Mouse (Mus musculus): ENCODE results near the gene Clhc1. TPM values are rescaled to one million over a fixed set of nuclear protein-coding genes. Genes with fewer than 3 reads are reported as not detected.

Clhc1 gene
- total and polyA plus RNA-seq, 3 experiments = 3.9 to 6.5 (median 6.3) TPM

DNA sequence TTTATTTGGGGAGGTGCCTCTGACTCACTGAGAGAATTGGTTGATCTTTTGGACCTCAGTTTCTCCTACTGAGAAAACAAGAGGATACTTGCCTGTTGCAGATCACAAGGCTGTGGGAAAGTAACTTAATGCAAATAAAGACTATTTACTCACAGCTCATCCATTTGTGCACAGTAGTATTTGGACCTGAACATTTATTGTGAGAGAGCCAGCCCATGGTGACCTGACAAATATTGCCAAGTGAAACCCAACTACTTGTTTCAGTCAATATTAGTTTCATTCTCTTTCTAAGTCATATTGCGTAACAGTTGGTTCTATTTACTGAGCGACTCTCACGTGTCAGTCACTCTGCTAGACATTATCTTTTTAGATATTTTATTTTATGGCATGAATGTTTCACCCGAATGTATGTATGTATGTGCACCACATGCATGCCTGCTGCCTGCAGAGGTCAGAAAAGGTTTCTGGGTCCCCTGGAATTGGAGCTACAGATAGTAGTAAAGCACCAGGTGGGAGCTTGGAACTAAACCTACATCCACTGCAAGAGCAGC, 65.5 kb downstream of the Clhc1 start:
- dilution Hi-C loops (cut with MboI; ENCODE audit: extremely low pct_ligation_motif_present, extremely low pct_unique_long_range_greater_than_20kb, low sequenced_read_pairs) (no loop called here), in situ Hi-C loops (cut with MboI; ENCODE audit: low pct_ligation_motif_present, low pct_unique_long_range_greater_than_20kb, low sequenced_read_pairs) (no loop called here)
- DNase-seq (ENCODE audit: extremely low read depth) = no peak
- Histone ChIP-seq H3K4me2 (ENCODE audit: insufficient read depth, low read depth, poor library complexity, severe bottlenecking) (peak overlapping the region; percentile 25), H3K9ac (ENCODE audit: insufficient read depth, low read depth) (no peak overlapping the region), H3K27ac (ENCODE audit: insufficient read depth, low read depth) (no peak overlapping the region), H3K36me3 (replicated peaks in 1 of 2; ENCODE audit: control insufficient read depth in 1 of 2, insufficient read depth in 1 of 2, low read length in 1 of 2) (no peaks in the 10 kb centered on the region), H3K9me3 (replicated peaks; ENCODE audit: low read length) (no peaks in the 10 kb centered on the region), H3K4me3 (replicated peaks in 1 of 3; ENCODE audit: low read depth in 2 of 3, low read length in 2 of 3, poor library complexity in 1 of 3) (no peak overlapping the region), H3K27me3 (replicated peaks) (no peaks in the 10 kb centered on the region), H3K79me2 (replicated peaks; ENCODE audit: control insufficient read depth, extremely low read depth, insufficient read depth, poor library complexity, severe bottlenecking) (no peaks in the 10 kb centered on the region), H3K4me1 (ENCODE audit: control insufficient read depth in 1 of 2, insufficient read depth in 2 of 2) (peaks cover 0 to 9% of the 10 kb centered on the region in 2 experiments; a peak in 2 of 4 replicates)
- peak; percentile 82 for TF ChIP-seq BHLHE40 (IDR thresholded peaks at IDR 0.05; ENCODE audit: low read depth, low read length)
- TF ChIP-seq MAX (IDR thresholded peaks at IDR 0.05; ENCODE audit: low read length) = no peak

DNA sequence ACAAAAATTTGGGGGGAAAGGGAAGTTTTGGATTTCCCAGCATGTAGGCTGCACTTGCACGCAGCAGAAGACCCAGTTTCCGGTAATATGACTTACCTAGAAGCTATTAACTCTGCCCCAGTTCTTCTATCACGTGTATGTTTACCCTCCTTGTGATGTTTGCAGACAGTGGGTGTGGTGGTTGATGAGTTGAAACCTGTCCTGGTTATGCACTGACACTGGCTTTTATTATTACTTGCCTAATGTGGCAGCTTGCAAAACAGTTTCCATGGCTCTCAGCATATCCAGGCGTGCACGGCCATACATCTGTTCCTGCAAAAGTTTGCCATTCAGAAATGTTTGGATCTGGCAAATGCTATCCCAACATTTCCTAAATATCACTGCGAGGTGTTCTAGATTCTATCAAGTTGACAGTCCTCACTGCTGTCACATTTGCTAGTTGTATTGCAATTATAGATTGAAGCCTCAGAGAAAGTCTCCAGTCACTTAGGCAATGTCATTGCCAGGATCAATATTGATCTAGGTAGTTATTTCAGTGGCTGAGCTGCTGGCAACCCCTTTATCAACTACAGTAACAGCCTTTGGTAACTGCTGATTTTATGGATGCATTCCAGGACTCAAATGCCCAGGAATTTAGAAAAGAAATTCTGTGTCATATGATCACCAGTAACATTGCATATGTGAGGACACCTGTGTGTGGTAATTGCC, 66.6 kb downstream of the Clhc1 start:
- Histone ChIP-seq H3K4me2 (ENCODE audit: insufficient read depth, low read depth, poor library complexity, severe bottlenecking) (no peak overlapping the region), H3K79me2 (replicated peaks; ENCODE audit: control insufficient read depth, extremely low read depth, insufficient read depth, poor library complexity, severe bottlenecking) (no peaks in the 10 kb centered on the region), H3K36me3 (replicated peaks in 1 of 2; ENCODE audit: control insufficient read depth in 1 of 2, insufficient read depth in 1 of 2, low read length in 1 of 2) (no peaks in the 10 kb centered on the region), H3K9me3 (replicated peaks; ENCODE audit: low read length) (no peaks in the 10 kb centered on the region), H3K27me3 (replicated peaks) (no peaks in the 10 kb centered on the region), H3K27ac (ENCODE audit: insufficient read depth, low read depth) (no peak overlapping the region), H3K9ac (ENCODE audit: insufficient read depth, low read depth) (no peak overlapping the region), H3K4me3 (replicated peaks in 1 of 3; ENCODE audit: low read depth in 2 of 3, low read length in 2 of 3, poor library complexity in 1 of 3) (no peak overlapping the region), H3K4me1 (ENCODE audit: control insufficient read depth in 1 of 2, insufficient read depth in 2 of 2) (peaks cover 0 to 9% of the 10 kb centered on the region in 2 experiments; a peak in 2 of 4 replicates)
- in situ Hi-C loops (cut with MboI; ENCODE audit: low pct_ligation_motif_present, low pct_unique_long_range_greater_than_20kb, low sequenced_read_pairs) = no loop called here
- TF ChIP-seq USF1 (IDR thresholded peaks at IDR 0.05; ENCODE audit: low read depth, low read length) = no peak
- TF ChIP-seq RAD21 (IDR thresholded peaks at IDR 0.05; ENCODE audit: low read depth, low read length) = no peak
- no peak for TF ChIP-seq EP300 (IDR thresholded peaks at IDR 0.05; ENCODE audit: low read length)
- TF ChIP-seq BHLHE40 (IDR thresholded peaks at IDR 0.05; ENCODE audit: low read depth, low read length) = no peak
- TF ChIP-seq ELF1 (IDR thresholded peaks at IDR 0.05; ENCODE audit: low read depth, low read length) = no peak
- no peak for TF ChIP-seq ZKSCAN1 (IDR thresholded peaks at IDR 0.05; ENCODE audit: borderline replicate concordance, low read depth, low read length)
- TF ChIP-seq MAFK (IDR thresholded peaks at IDR 0.05; ENCODE audit: insufficient replicate concordance, low read length) = no peak
- TF ChIP-seq MEF2A (IDR thresholded peaks at IDR 0.05; ENCODE audit: borderline replicate concordance, low read depth, low read length) = no peak
- TF ChIP-seq USF2 (conservative IDR thresholded peaks at IDR 0.05; ENCODE audit: low read depth, low read length) = no peak
- no peak for TF ChIP-seq ZC3H11A (IDR thresholded peaks at IDR 0.05; ENCODE audit: low read depth, low read length)
- no peak for TF ChIP-seq MAZ (IDR thresholded peaks at IDR 0.05; ENCODE audit: low read depth, low read length)
- TF ChIP-seq POLR2AphosphoS2 (IDR thresholded peaks at IDR 0.05; ENCODE audit: low read depth, low read length) = no peak
- TF ChIP-seq GABPA (IDR thresholded peaks at IDR 0.05; ENCODE audit: insufficient replicate concordance, low read depth, low read length) = no peak
- no peak for TF ChIP-seq JUN (IDR thresholded peaks at IDR 0.05; ENCODE audit: insufficient read depth, low read depth, low read length)
- no peak for TF ChIP-seq TCF12 (IDR thresholded peaks at IDR 0.05; ENCODE audit: low read depth, low read length)
- TF ChIP-seq CHD2 (IDR thresholded peaks at IDR 0.05; ENCODE audit: low read length) = no peak
- no peak for TF ChIP-seq KAT2A (IDR thresholded peaks at IDR 0.05; ENCODE audit: insufficient replicate concordance, low read length)
- no peak for TF ChIP-seq ZMIZ1 (IDR thresholded peaks at IDR 0.05; ENCODE audit: low read depth, low read length)
- TF ChIP-seq SIN3A (IDR thresholded peaks at IDR 0.05; ENCODE audit: low read length) = no peak
- TF ChIP-seq E2F4 (IDR thresholded peaks at IDR 0.05; ENCODE audit: insufficient replicate concordance, low read depth, low read length) = no peak
- DNase-seq (ENCODE audit: extremely low read depth) = no peak
- dilution Hi-C loops (cut with MboI; ENCODE audit: extremely low pct_ligation_motif_present, extremely low pct_unique_long_range_greater_than_20kb, low sequenced_read_pairs) = no loop called here
